Mouse (Mus musculus): ENCODE results near the gene Inpp5a. TPM values are rescaled to one million over a fixed set of nuclear protein-coding genes. Genes with fewer than 3 reads are reported as not detected.

The Inpp5a gene
- polyA plus RNA-seq, 1 experiment from 2014 or later: 25.4 TPM

GRCm38 (mm10) chr7:139379745-139380144 lies 9.2 kb upstream of the Inpp5a start:
- no peak for DNase-seq (ENCODE audit: low spot score)
- Histone ChIP-seq H3K4me2 (replicated peaks; ENCODE audit: low read depth) (no peak overlapping the region), H3K36me3 (ENCODE audit: control insufficient read depth, insufficient read depth, low read length) (no peaks in the 10 kb centered on the region), H3K4me3 (ENCODE audit: low read depth, low read length) (no peak overlapping the region), H3K9me3 (ENCODE audit: control insufficient read depth, low read length) (no peaks in the 10 kb centered on the region), H3K27me3 (ENCODE audit: control insufficient read depth, insufficient read depth, low read length) (no peaks in the 10 kb centered on the region), H3K9ac (ENCODE audit: low read length) (no peak overlapping the region), H3K4me1 (replicated peaks; ENCODE audit: control insufficient read depth, insufficient read depth) (no peaks in the 10 kb centered on the region), H3K27ac (replicated peaks) (no peak overlapping the region)
- ATAC-seq (ENCODE audit: low FRiP score, low TSS enrichment): no peak
- no peak for TF ChIP-seq EP300 (optimal IDR thresholded peaks at IDR 0.05)
- TF ChIP-seq CTCF (IDR thresholded peaks at IDR 0.05; ENCODE audit: low read depth): no peak
- WGBS: 57% methylated on average over 2 of the region's 2 CpGs

DNA sequence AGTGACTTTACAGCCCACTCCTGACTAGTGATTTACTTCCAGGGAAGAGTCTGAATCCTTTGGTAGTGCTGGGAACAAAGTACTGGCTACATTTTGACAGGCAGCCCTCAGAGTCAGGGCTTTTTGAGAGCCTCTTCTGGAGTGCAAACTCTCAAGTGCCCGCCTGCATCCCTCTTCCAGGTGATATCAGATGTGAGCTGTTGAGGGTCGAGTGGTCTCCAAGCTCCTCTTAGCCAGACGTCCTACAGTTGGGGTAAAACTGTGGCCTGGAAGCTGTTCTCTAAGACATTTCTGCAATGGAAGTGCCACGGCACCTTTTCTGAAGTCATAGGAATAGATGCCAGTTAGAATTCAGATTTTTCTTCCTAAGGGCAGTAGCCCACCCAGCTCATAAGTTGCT lies 8.7 kb upstream of the Inpp5a start:
- no peaks in the 10 kb centered on the region for H3K36me3 ChIP-seq (ENCODE audit: control insufficient read depth, insufficient read depth, low read length)
- H3K4me3 ChIP-seq (ENCODE audit: low read depth, low read length): no peak overlapping the region
- H3K27ac ChIP-seq (replicated peaks): no peak overlapping the region
- no peak overlapping the region for H3K4me2 ChIP-seq (replicated peaks; ENCODE audit: low read depth)
- H3K9ac ChIP-seq (ENCODE audit: low read length): no peak overlapping the region
- ATAC-seq (ENCODE audit: low FRiP score, low TSS enrichment) (no peak), DNase-seq (ENCODE audit: low spot score) (no peak)
- H3K27me3 ChIP-seq (ENCODE audit: control insufficient read depth, insufficient read depth, low read length): no peaks in the 10 kb centered on the region
- H3K4me1 ChIP-seq (replicated peaks; ENCODE audit: control insufficient read depth, insufficient read depth): no peaks in the 10 kb centered on the region
- no peaks in the 10 kb centered on the region for H3K9me3 ChIP-seq (ENCODE audit: control insufficient read depth, low read length)
- no peak for TF ChIP-seq EP300 (optimal IDR thresholded peaks at IDR 0.05)
- no peak for TF ChIP-seq CTCF (IDR thresholded peaks at IDR 0.05; ENCODE audit: low read depth)
- WGBS: 76% methylated on average over 4 of the region's 4 CpGs

DNA sequence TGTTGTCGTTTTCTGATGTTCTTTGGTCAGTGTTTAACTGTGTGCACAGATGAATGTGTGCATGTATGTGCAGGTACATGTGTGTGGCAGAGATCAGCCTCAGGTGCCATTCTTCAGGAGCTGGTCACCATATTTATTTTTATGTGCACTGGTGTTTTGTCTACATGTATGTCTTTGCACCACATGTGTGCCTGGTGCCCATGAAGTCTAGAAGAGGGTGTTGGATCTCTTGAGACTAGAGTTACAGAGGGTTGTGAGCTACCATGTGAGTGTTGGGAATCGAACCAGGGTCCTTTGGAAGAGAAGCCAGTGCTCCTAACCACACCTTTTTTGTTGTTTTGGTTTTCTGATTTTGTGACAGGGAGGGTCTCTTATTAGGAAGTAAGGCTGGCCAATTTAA lies 7.0 kb upstream of the Inpp5a start:
- Histone ChIP-seq H3K4me3 (ENCODE audit: low read depth, low read length) (no peak overlapping the region), H3K4me1 (replicated peaks; ENCODE audit: control insufficient read depth, insufficient read depth) (no peaks in the 10 kb centered on the region), H3K9ac (ENCODE audit: low read length) (no peak overlapping the region), H3K9me3 (ENCODE audit: control insufficient read depth, low read length) (no peaks in the 10 kb centered on the region), H3K27me3 (ENCODE audit: control insufficient read depth, insufficient read depth, low read length) (no peaks in the 10 kb centered on the region), H3K27ac (replicated peaks) (no peak overlapping the region), H3K4me2 (replicated peaks; ENCODE audit: low read depth) (no peak overlapping the region), H3K36me3 (ENCODE audit: control insufficient read depth, insufficient read depth, low read length) (no peaks in the 10 kb centered on the region)
- ATAC-seq (ENCODE audit: low FRiP score, low TSS enrichment) (no peak), DNase-seq (ENCODE audit: low spot score) (no peak)
- TF ChIP-seq CTCF (IDR thresholded peaks at IDR 0.05; ENCODE audit: low read depth) (no peak), EP300 (optimal IDR thresholded peaks at IDR 0.05) (no peak)
- WGBS: 72% methylated on average over 2 of the region's 2 CpGs

GRCm38 (mm10) chr7:139382796-139383195 lies 6.1 kb upstream of the Inpp5a start:
- Histone ChIP-seq H3K4me2 (replicated peaks; ENCODE audit: low read depth) (no peak overlapping the region), H3K4me3 (ENCODE audit: low read depth, low read length) (no peak overlapping the region), H3K9me3 (ENCODE audit: control insufficient read depth, low read length) (no peaks in the 10 kb centered on the region), H3K27me3 (ENCODE audit: control insufficient read depth, insufficient read depth, low read length) (no peaks in the 10 kb centered on the region), H3K36me3 (ENCODE audit: control insufficient read depth, insufficient read depth, low read length) (no peaks in the 10 kb centered on the region), H3K4me1 (replicated peaks; ENCODE audit: control insufficient read depth, insufficient read depth) (peaks cover 2% of the 10 kb centered on the region; the same call in 1 of the 2 replicates), H3K9ac (ENCODE audit: low read length) (no peak overlapping the region), H3K27ac (replicated peaks) (no peak overlapping the region)
- ATAC-seq (ENCODE audit: low FRiP score, low TSS enrichment) (peak; percentile 70), DNase-seq (ENCODE audit: low spot score) (no peak)
- TF ChIP-seq EP300 (optimal IDR thresholded peaks at IDR 0.05) (no peak), CTCF (IDR thresholded peaks at IDR 0.05; ENCODE audit: low read depth) (no peak)
- WGBS: 58% methylated on average over 2 of the region's 2 CpGs

GRCm38 (mm10) chr7:139384500-139384899 lies 4.4 kb upstream of the Inpp5a start:
- 78% methylated on average over 1 of the region's 1 CpGs for WGBS
- H3K9ac ChIP-seq (ENCODE audit: low read length): no peak overlapping the region
- H3K27me3 ChIP-seq (ENCODE audit: control insufficient read depth, insufficient read depth, low read length): no peaks in the 10 kb centered on the region
- no peak for DNase-seq (ENCODE audit: low spot score)
- H3K36me3 ChIP-seq (ENCODE audit: control insufficient read depth, insufficient read depth, low read length): no peaks in the 10 kb centered on the region
- TF ChIP-seq CTCF (IDR thresholded peaks at IDR 0.05; ENCODE audit: low read depth) (no peak), EP300 (optimal IDR thresholded peaks at IDR 0.05) (no peak)
- H3K9me3 ChIP-seq (ENCODE audit: control insufficient read depth, low read length): no peaks in the 10 kb centered on the region
- no peak overlapping the region for H3K27ac ChIP-seq (replicated peaks)
- peaks cover 4% of the 10 kb centered on the region; the same call in 1 of the 2 replicates for H3K4me1 ChIP-seq (replicated peaks; ENCODE audit: control insufficient read depth, insufficient read depth)
- no peak overlapping the region for H3K4me3 ChIP-seq (ENCODE audit: low read depth, low read length)
- H3K4me2 ChIP-seq (replicated peaks; ENCODE audit: low read depth): no peak overlapping the region
- no peak for ATAC-seq (ENCODE audit: low FRiP score, low TSS enrichment)

GRCm38 (mm10) chr7:139384916-139385530 lies 3.9 kb upstream of the Inpp5a start:
- H3K9ac ChIP-seq (ENCODE audit: low read length): no peak overlapping the region
- no peaks in the 10 kb centered on the region for H3K27me3 ChIP-seq (ENCODE audit: control insufficient read depth, insufficient read depth, low read length)
- TF ChIP-seq EP300 (optimal IDR thresholded peaks at IDR 0.05): no peak
- TF ChIP-seq CTCF (IDR thresholded peaks at IDR 0.05; ENCODE audit: low read depth): no peak
- no peaks in the 10 kb centered on the region for H3K9me3 ChIP-seq (ENCODE audit: control insufficient read depth, low read length)
- H3K4me3 ChIP-seq (ENCODE audit: low read depth, low read length): no peak overlapping the region
- peaks cover 5% of the 10 kb centered on the region; the same call in 1 of the 2 replicates for H3K4me1 ChIP-seq (replicated peaks; ENCODE audit: control insufficient read depth, insufficient read depth)
- 81% methylated on average over 2 of the region's 2 CpGs for WGBS
- no peak overlapping the region for H3K4me2 ChIP-seq (replicated peaks; ENCODE audit: low read depth)
- H3K27ac ChIP-seq (replicated peaks): no peak overlapping the region
- DNase-seq (ENCODE audit: low spot score) (no peak), ATAC-seq (ENCODE audit: low FRiP score, low TSS enrichment) (no peak)
- H3K36me3 ChIP-seq (ENCODE audit: control insufficient read depth, insufficient read depth, low read length): no peaks in the 10 kb centered on the region
